Mouse (Mus musculus): Measurements from ENCODE around the gene Ngb. TPM values are rescaled to one million over a fixed set of nuclear protein-coding genes. Genes with fewer than 3 reads are reported as not detected.

Gene Ngb
- 2.0 and 3.1 TPM in 2 replicates for polyA plus RNA-seq (2014; fragmentation: Nextera tagmentation; extraction: Ambion mirVana)

GRCm38 (mm10) chr12:87102165-87102631, at the start of gene Ngb:
TSS of gene Ngb (minus strand) at chr12:87102539.
- 0 out of 2 replicates have a peak, but pooled peaks have one; percentile 14 for ATAC-seq (ENCODE audit: insufficient number of reproducible peaks, insufficient read depth, low FRiP score, low read depth)
- no peaks in the 10 kb centered on the region for H3K36me3 ChIP-seq (ENCODE audit: control insufficient read depth, insufficient read depth, low read length)
- H3K27ac ChIP-seq (ENCODE audit: low read length), result no peak within 1 kb of the TSS
- H3K9me3 ChIP-seq (ENCODE audit: control insufficient read depth, low read depth, low read length), result no peaks in the 10 kb centered on the region
- H3K27me3 ChIP-seq (ENCODE audit: control insufficient read depth, insufficient read depth, low read length), result peaks cover 4% of the 10 kb centered on the region; the same call in 1 of the 2 replicates
- H3K4me3 ChIP-seq (ENCODE audit: low read depth, low read length), result peak within 1 kb of the TSS; percentile 22
- peak within 1 kb of the TSS; percentile 51 for H3K4me2 ChIP-seq (replicated peaks; ENCODE audit: low read depth, low read length)
- H3K4me1 ChIP-seq (ENCODE audit: control insufficient read depth, insufficient read depth, low read length), result peaks cover 5% of the 10 kb centered on the region; the same call in 1 of the 2 replicates
- WGBS, result 3% methylated on average over 32 of the region's 32 CpGs
- H3K9ac ChIP-seq (replicated peaks; ENCODE audit: low read depth, low read length), result no peak within 1 kb of the TSS

GRCm38 (mm10) chr12:87149471-87149870, 47.1 kb upstream of the Ngb start:
- 97% methylated on average over 5 of the region's 5 CpGs for WGBS
- no peak for ATAC-seq (ENCODE audit: insufficient number of reproducible peaks, insufficient read depth, low FRiP score, low read depth)

GRCm38 (mm10) chr12:87148136-87148535, 45.8 kb upstream of the Ngb start:
- Histone ChIP-seq H3K4me2 (replicated peaks; ENCODE audit: low read depth, low read length) (peak overlapping the region; percentile 66), H3K9me3 (ENCODE audit: control insufficient read depth, low read depth, low read length) (no peaks in the 10 kb centered on the region; the same call in 1 of the 2 replicates), H3K4me1 (ENCODE audit: control insufficient read depth, insufficient read depth, low read length) (no peaks in the 10 kb centered on the region), H3K36me3 (ENCODE audit: control insufficient read depth, insufficient read depth, low read length) (no peaks in the 10 kb centered on the region), H3K4me3 (ENCODE audit: low read depth, low read length) (peak overlapping the region; percentile 63), H3K27me3 (ENCODE audit: control insufficient read depth, insufficient read depth, low read length) (no peaks in the 10 kb centered on the region), H3K27ac (ENCODE audit: low read length) (peak overlapping the region; percentile 93), H3K9ac (replicated peaks; ENCODE audit: low read depth, low read length) (peak overlapping the region; percentile 74)
- no peak for ATAC-seq (ENCODE audit: insufficient number of reproducible peaks, insufficient read depth, low FRiP score, low read depth)
- WGBS, result 20% methylated on average over 15 of the region's 15 CpGs

More at GRCm38 (mm10) chr12:87149471-87149870, 47.1 kb upstream of the Ngb start:
- Histone ChIP-seq H3K4me2 (replicated peaks; ENCODE audit: low read depth, low read length) (no peak overlapping the region), H3K4me1 (ENCODE audit: control insufficient read depth, insufficient read depth, low read length) (no peaks in the 10 kb centered on the region), H3K27ac (ENCODE audit: low read length) (no peak overlapping the region), H3K27me3 (ENCODE audit: control insufficient read depth, insufficient read depth, low read length) (no peaks in the 10 kb centered on the region), H3K4me3 (ENCODE audit: low read depth, low read length) (no peak overlapping the region), H3K9me3 (ENCODE audit: control insufficient read depth, low read depth, low read length) (no peaks in the 10 kb centered on the region; the same call in 1 of the 2 replicates), H3K36me3 (ENCODE audit: control insufficient read depth, insufficient read depth, low read length) (no peaks in the 10 kb centered on the region), H3K9ac (replicated peaks; ENCODE audit: low read depth, low read length) (no peak overlapping the region)

GRCm38 (mm10) chr12:87147395-87148089, 45.2 kb upstream of the Ngb start, which contains the start of gene Pomt2:
TSS of gene Pomt2 (minus strand) at chr12:87147968.
- Histone ChIP-seq H3K9me3 (ENCODE audit: control insufficient read depth, low read depth, low read length) (no peaks in the 10 kb centered on the region; the same call in 1 of the 2 replicates), H3K27ac (ENCODE audit: low read length) (peak within 1 kb of the TSS; percentile 93), H3K36me3 (ENCODE audit: control insufficient read depth, insufficient read depth, low read length) (no peaks in the 10 kb centered on the region), H3K4me2 (replicated peaks; ENCODE audit: low read depth, low read length) (peak within 1 kb of the TSS; percentile 66), H3K4me3 (ENCODE audit: low read depth, low read length) (peak within 1 kb of the TSS; percentile 63), H3K27me3 (ENCODE audit: control insufficient read depth, insufficient read depth, low read length) (no peaks in the 10 kb centered on the region), H3K9ac (replicated peaks; ENCODE audit: low read depth, low read length) (peak within 1 kb of the TSS; percentile 74), H3K4me1 (ENCODE audit: control insufficient read depth, insufficient read depth, low read length) (no peaks in the 10 kb centered on the region)
- ATAC-seq (ENCODE audit: insufficient number of reproducible peaks, insufficient read depth, low FRiP score, low read depth), result peak; percentile 97
- WGBS, result under 1% methylated on average over 60 of the region's 61 CpGs

GRCm38 (mm10) chr12:87146966-87147365, 44.6 kb upstream of the Ngb start, which contains the start of gene Gstz1:
TSS of gene Gstz1 (plus strand) at chr12:87147165.
- no peaks in the 10 kb centered on the region; the same call in 1 of the 2 replicates for H3K9me3 ChIP-seq (ENCODE audit: control insufficient read depth, low read depth, low read length)
- WGBS, result under 1% methylated on average over 27 of the region's 27 CpGs
- peak within 1 kb of the TSS; percentile 63 for H3K4me3 ChIP-seq (ENCODE audit: low read depth, low read length)
- H3K9ac ChIP-seq (replicated peaks; ENCODE audit: low read depth, low read length), result peak within 1 kb of the TSS; percentile 74
- H3K36me3 ChIP-seq (ENCODE audit: control insufficient read depth, insufficient read depth, low read length), result no peaks in the 10 kb centered on the region
- ATAC-seq (ENCODE audit: insufficient number of reproducible peaks, insufficient read depth, low FRiP score, low read depth), result peak; percentile 87
- peak within 1 kb of the TSS; percentile 93 for H3K27ac ChIP-seq (ENCODE audit: low read length)
- no peaks in the 10 kb centered on the region for H3K27me3 ChIP-seq (ENCODE audit: control insufficient read depth, insufficient read depth, low read length)
- H3K4me1 ChIP-seq (ENCODE audit: control insufficient read depth, insufficient read depth, low read length), result no peaks in the 10 kb centered on the region
- peak within 1 kb of the TSS; percentile 66 for H3K4me2 ChIP-seq (replicated peaks; ENCODE audit: low read depth, low read length)

GRCm38 (mm10) chr12:87142156-87142555, 39.8 kb upstream of the Ngb start:
- Histone ChIP-seq H3K36me3 (ENCODE audit: control insufficient read depth, insufficient read depth, low read length) (peaks cover 5% of the 10 kb centered on the region; the same call in 1 of the 2 replicates), H3K9ac (replicated peaks; ENCODE audit: low read depth, low read length) (no peak overlapping the region), H3K9me3 (ENCODE audit: control insufficient read depth, low read depth, low read length) (no peaks in the 10 kb centered on the region), H3K27me3 (ENCODE audit: control insufficient read depth, insufficient read depth, low read length) (no peaks in the 10 kb centered on the region), H3K4me3 (ENCODE audit: low read depth, low read length) (no peak overlapping the region), H3K4me2 (replicated peaks; ENCODE audit: low read depth, low read length) (no peak overlapping the region), H3K27ac (ENCODE audit: low read length) (no peak overlapping the region), H3K4me1 (ENCODE audit: control insufficient read depth, insufficient read depth, low read length) (no peaks in the 10 kb centered on the region)
- ATAC-seq (ENCODE audit: insufficient number of reproducible peaks, insufficient read depth, low FRiP score, low read depth), result no peak
- WGBS, result 78% methylated on average over 2 of the region's 2 CpGs

- no peak for ATAC-seq (ENCODE audit: insufficient number of reproducible peaks, insufficient read depth, low FRiP score, low read depth)
- 79% methylated on average over 2 of the region's 2 CpGs for WGBS
- H3K9ac ChIP-seq (replicated peaks; ENCODE audit: low read depth, low read length), result no peak overlapping the region
These were observed 36.4 kb upstream of the Ngb start for GRCm38 (mm10) chr12:87138768-87139167.

GRCm38 (mm10) chr12:87138342-87138701, 36.0 kb upstream of the Ngb start:
- WGBS, result 83% methylated on average over 2 of the region's 2 CpGs
- Histone ChIP-seq H3K4me3 (ENCODE audit: low read depth, low read length) (no peak overlapping the region), H3K36me3 (ENCODE audit: control insufficient read depth, insufficient read depth, low read length) (peaks cover 9% of the 10 kb centered on the region), H3K4me2 (replicated peaks; ENCODE audit: low read depth, low read length) (no peak overlapping the region), H3K27me3 (ENCODE audit: control insufficient read depth, insufficient read depth, low read length) (no peaks in the 10 kb centered on the region), H3K27ac (ENCODE audit: low read length) (no peak overlapping the region), H3K9me3 (ENCODE audit: control insufficient read depth, low read depth, low read length) (no peaks in the 10 kb centered on the region), H3K4me1 (ENCODE audit: control insufficient read depth, insufficient read depth, low read length) (no peaks in the 10 kb centered on the region), H3K9ac (replicated peaks; ENCODE audit: low read depth, low read length) (no peak overlapping the region)
- no peak for ATAC-seq (ENCODE audit: insufficient number of reproducible peaks, insufficient read depth, low FRiP score, low read depth)

More at GRCm38 (mm10) chr12:87138768-87139167, 36.4 kb upstream of the Ngb start:
- Histone ChIP-seq H3K27ac (ENCODE audit: low read length) (no peak overlapping the region), H3K36me3 (ENCODE audit: control insufficient read depth, insufficient read depth, low read length) (peaks cover 5% of the 10 kb centered on the region; the same call in 1 of the 2 replicates), H3K4me1 (ENCODE audit: control insufficient read depth, insufficient read depth, low read length) (no peaks in the 10 kb centered on the region), H3K4me3 (ENCODE audit: low read depth, low read length) (no peak overlapping the region), H3K27me3 (ENCODE audit: control insufficient read depth, insufficient read depth, low read length) (no peaks in the 10 kb centered on the region), H3K9me3 (ENCODE audit: control insufficient read depth, low read depth, low read length) (no peaks in the 10 kb centered on the region), H3K4me2 (replicated peaks; ENCODE audit: low read depth, low read length) (no peak overlapping the region)

All from stomach, embryonic 14.5 days (tissue).